Mouse (Mus musculus): ENCODE data around the gene Bard1. TPM values are rescaled to one million over a fixed set of nuclear protein-coding genes. Genes with fewer than 3 reads are reported as not detected.
A peak's percentile ranks its signal among the peaks of the same experiment; 100 is the strongest.

Gene Bard1
- polyA plus RNA-seq, 1 experiment, result 6.2 TPM

DNA sequence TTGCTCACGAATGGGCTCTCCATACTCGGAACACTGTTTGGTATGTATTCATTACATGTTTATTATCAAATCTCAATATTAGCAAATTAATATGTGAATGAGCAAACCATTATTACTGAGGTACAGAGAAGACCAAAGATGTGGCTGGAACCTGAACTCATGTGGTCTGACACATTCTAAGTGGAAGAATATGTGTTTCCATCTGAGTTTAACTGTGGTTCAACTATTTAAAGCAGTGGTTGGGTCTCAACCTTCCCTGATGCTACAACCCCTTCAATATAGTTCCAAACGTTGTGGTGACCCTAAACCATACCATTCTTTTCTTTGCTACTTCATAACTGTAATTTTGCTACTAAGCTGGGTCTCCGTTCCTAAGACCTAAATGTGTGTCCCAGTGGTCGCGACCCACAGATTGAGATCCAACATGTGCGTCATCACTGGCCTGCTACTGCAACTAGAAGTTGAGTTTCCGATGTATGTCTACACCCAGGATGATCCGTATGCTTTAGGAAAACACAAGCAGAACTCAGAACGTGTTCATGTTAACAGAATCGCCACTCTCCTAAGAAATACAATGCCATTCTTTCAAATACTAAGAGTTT is 1.5 kb downstream of the Bard1 start:
- no peak; the same call in 1 of the 2 replicates for TF ChIP-seq POLR2A (IDR thresholded peaks at IDR 0.05; ENCODE audit: low read depth, low read length)
- no peak for TF ChIP-seq CTCF (IDR thresholded peaks at IDR 0.05; ENCODE audit: borderline replicate concordance, insufficient read depth, low read length)
- Histone ChIP-seq H3K27ac (ENCODE audit: insufficient read depth, low read length) (no peak overlapping the region), H3K4me1 (ENCODE audit: control insufficient read depth, insufficient read depth, low read length) (peaks cover 5% of the 10 kb centered on the region; the same call in 1 of the 2 replicates), H3K4me3 (ENCODE audit: insufficient read depth, low read length) (peak overlapping the region; percentile 19)

DNA sequence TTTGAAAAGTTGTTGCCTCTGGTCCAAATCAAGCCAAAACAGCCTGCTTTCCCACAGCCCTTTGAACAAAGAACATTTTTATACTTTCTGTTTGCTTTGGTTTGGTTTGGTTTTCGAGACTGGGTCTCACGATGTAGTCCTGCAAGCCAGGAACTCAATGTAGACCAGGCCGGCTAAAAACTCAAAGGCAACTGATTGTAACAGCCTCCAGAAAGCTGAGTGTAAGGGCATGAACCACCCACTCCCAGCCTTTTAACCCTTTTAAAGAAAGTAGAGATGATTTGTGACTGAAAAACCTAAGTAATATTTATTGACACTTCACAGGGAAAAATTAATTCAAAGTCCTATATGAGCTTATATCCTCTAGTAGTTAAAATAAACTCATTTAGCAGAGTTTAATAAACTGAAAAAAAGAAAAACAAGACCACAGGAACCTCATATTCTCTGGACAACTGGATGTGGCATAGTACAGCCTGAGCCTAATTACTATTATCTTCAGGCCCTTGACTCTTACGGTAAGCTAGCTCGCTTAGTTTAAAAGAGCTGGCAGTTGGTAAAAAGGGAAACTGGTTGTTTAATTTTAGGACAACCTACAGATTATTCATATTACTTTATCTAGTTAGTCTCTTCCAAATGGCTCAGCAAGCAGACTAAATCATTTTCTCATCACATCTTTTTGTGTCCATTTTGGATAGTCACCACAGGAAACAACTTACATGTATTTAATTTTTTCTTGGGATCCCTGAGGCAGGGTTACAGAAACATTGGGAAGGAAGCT is 2.2 kb downstream of the Bard1 start:
- Histone ChIP-seq H3K4me1 (ENCODE audit: control insufficient read depth, insufficient read depth, low read length) (peaks cover 5% of the 10 kb centered on the region; the same call in 1 of the 2 replicates), H3K4me3 (ENCODE audit: insufficient read depth, low read length) (no peak overlapping the region), H3K27ac (ENCODE audit: insufficient read depth, low read length) (no peak overlapping the region)
- TF ChIP-seq POLR2A (IDR thresholded peaks at IDR 0.05; ENCODE audit: low read depth, low read length) (no peak), CTCF (IDR thresholded peaks at IDR 0.05; ENCODE audit: borderline replicate concordance, insufficient read depth, low read length) (no peak)

DNA sequence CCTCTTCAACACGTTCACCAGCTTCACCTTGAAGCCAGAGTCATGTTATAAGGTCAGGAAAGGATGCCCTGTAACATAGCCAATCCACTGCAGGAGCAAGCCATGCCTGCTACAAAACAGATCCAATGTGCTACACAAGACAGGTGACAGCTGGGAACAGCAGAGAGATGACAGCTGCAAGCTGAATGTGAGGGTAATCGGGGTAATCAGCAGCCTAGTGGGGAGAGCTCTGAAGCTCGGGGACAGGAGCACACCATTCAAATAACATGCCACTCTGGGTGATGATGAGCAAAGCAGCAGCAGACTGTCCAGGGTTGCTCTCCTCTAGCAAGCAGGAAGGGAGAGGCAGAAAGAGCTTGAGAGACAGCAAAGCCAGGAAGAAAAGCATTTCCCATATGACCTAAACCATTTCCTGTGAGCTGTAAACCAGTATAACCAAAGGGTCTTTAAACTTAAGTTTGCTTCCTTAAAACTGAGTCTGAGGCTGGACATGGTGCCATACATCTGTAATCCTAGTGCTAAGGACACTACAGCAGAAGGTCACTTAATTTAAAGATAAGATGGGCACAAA is 2.9 kb downstream of the Bard1 start:
- Histone ChIP-seq H3K4me1 (ENCODE audit: control insufficient read depth, insufficient read depth, low read length) (peaks cover 5% of the 10 kb centered on the region; the same call in 1 of the 2 replicates), H3K27ac (ENCODE audit: insufficient read depth, low read length) (no peak overlapping the region), H3K4me3 (ENCODE audit: insufficient read depth, low read length) (no peak overlapping the region)
- TF ChIP-seq CTCF (IDR thresholded peaks at IDR 0.05; ENCODE audit: borderline replicate concordance, insufficient read depth, low read length) (no peak), POLR2A (IDR thresholded peaks at IDR 0.05; ENCODE audit: low read depth, low read length) (no peak)

GRCm38 (mm10) chr1:71096031-71096430 is 6.9 kb downstream of the Bard1 start:
- Histone ChIP-seq H3K27ac (ENCODE audit: insufficient read depth, low read length) (no peak overlapping the region), H3K4me1 (ENCODE audit: control insufficient read depth, insufficient read depth, low read length) (0 out of 2 replicates have a peak, but pooled peaks cover 3% of the 10 kb centered on the region), H3K4me3 (ENCODE audit: insufficient read depth, low read length) (no peak overlapping the region)
- TF ChIP-seq CTCF (IDR thresholded peaks at IDR 0.05; ENCODE audit: borderline replicate concordance, insufficient read depth, low read length), result no peak
- TF ChIP-seq POLR2A (IDR thresholded peaks at IDR 0.05; ENCODE audit: low read depth, low read length), result no peak

GRCm38 (mm10) chr1:71095211-71095805 is 7.6 kb downstream of the Bard1 start:
- H3K4me1 ChIP-seq (ENCODE audit: control insufficient read depth, insufficient read depth, low read length), result 0 out of 2 replicates have a peak, but pooled peaks cover 3% of the 10 kb centered on the region
- no peak for TF ChIP-seq POLR2A (IDR thresholded peaks at IDR 0.05; ENCODE audit: low read depth, low read length)
- no peak for TF ChIP-seq CTCF (IDR thresholded peaks at IDR 0.05; ENCODE audit: borderline replicate concordance, insufficient read depth, low read length)
- H3K27ac ChIP-seq (ENCODE audit: insufficient read depth, low read length), result no peak overlapping the region
- no peak overlapping the region for H3K4me3 ChIP-seq (ENCODE audit: insufficient read depth, low read length)

DNA sequence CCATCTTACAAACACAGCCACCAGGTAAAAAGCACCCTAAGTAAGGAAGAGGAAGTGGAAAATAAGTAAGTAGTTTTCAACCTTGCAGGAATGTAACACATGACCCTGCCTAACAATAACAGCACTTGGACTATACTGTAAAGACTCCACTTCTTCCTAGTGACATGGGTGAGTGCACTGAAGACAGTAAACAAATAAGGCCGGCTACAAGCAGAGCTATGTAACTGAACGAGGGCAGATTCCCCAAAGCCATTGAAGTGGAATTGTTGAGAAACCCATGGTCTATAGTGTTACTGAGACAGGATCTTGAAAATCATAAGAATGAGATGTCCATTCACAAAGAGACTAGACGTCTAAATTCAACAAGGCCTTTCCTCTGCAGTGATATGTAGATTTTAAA is 27.3 kb downstream of the Bard1 start:
- H3K27ac ChIP-seq (ENCODE audit: insufficient read depth, low read length), result no peak overlapping the region
- TF ChIP-seq POLR2A (IDR thresholded peaks at IDR 0.05; ENCODE audit: low read depth, low read length) (no peak), CTCF (IDR thresholded peaks at IDR 0.05; ENCODE audit: borderline replicate concordance, insufficient read depth, low read length) (no peak)
- H3K4me1 ChIP-seq (ENCODE audit: control insufficient read depth, insufficient read depth, low read length), result no peaks in the 10 kb centered on the region
- H3K4me3 ChIP-seq (ENCODE audit: insufficient read depth, low read length), result no peak overlapping the region

DNA sequence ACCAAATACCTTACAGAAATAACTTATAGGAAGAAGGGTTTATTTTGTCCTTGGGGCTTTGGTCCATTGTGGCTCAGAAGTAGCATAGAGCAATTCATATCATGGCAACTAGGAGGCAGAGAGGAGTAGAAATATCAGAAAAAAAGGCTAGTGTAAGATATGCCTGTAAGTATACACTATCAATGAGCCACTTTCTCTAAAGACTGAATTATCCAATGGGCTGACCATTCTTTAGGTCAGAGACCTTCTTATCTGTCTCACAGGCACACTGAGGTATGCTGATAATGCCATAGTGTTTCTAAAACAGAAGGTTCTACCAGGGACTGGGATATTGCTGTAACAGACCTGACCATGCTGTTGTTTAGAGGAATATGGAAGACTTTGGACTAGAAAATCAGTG is 32.2 kb downstream of the Bard1 start:
- no peak for TF ChIP-seq CTCF (IDR thresholded peaks at IDR 0.05; ENCODE audit: borderline replicate concordance, insufficient read depth, low read length)
- no peak for TF ChIP-seq POLR2A (IDR thresholded peaks at IDR 0.05; ENCODE audit: low read depth, low read length)
- Histone ChIP-seq H3K27ac (ENCODE audit: insufficient read depth, low read length) (no peak overlapping the region), H3K4me1 (ENCODE audit: control insufficient read depth, insufficient read depth, low read length) (no peaks in the 10 kb centered on the region), H3K4me3 (ENCODE audit: insufficient read depth, low read length) (no peak overlapping the region)

DNA sequence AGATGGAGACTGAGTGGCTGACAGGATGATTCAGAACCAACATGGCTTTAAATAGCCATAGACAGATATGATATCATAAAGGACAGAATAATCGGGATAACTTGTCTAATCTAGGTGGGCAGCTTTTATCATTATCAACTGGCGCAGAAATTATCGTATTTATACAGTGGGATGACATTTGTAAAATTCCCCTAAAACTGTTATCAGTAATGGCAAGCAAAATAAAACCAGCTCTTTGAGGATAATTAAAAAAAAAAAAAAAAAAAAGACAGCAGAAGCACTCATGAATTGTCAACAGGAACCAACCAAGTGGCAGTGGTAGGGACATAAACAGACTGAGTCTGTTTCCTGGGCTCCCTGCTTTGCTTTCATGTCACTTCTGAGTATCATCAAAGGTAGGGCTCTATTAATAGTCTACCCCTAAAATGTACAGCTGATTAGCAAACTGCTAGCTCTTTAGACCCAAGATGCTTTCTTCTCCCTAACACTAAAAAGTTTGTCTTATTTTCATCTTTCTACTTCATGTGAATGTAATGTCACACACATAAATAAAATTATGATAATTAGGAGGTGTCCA is 34.1 kb downstream of the Bard1 start:
- Histone ChIP-seq H3K27ac (ENCODE audit: insufficient read depth, low read length) (no peak overlapping the region), H3K4me1 (ENCODE audit: control insufficient read depth, insufficient read depth, low read length) (no peaks in the 10 kb centered on the region), H3K4me3 (ENCODE audit: insufficient read depth, low read length) (no peak overlapping the region)
- TF ChIP-seq CTCF (IDR thresholded peaks at IDR 0.05; ENCODE audit: borderline replicate concordance, insufficient read depth, low read length) (no peak), POLR2A (IDR thresholded peaks at IDR 0.05; ENCODE audit: low read depth, low read length) (no peak)

DNA sequence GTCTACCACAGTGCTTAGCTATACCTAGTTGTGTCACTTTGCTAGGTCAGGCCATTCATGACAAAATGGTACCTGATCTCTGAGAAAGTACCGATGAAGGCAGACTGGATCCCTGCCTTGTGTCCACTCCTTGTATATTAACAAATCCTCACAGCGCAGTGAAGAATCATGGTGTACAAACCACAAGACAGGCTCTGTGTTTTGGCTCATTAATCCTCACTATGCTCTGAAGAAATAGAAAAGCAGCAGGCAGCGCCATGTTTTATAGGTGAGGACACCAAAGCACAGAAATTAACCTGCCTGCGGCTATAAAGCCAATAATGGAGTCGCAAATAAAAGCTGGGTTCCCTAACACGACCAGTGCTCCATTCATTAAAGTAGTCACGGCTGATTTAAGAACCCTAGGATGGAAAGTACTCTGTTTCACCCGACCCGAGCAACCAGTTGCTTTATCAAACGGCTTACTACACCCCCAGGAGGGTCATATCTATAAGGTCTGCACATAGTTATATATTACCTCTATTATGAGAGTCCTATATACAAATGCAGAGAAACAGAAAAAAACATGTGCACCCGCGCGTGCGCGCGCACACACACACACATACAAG is 39.0 kb downstream of the Bard1 start:
- TF ChIP-seq POLR2A (IDR thresholded peaks at IDR 0.05; ENCODE audit: low read depth, low read length), result no peak
- TF ChIP-seq CTCF (IDR thresholded peaks at IDR 0.05; ENCODE audit: borderline replicate concordance, insufficient read depth, low read length), result no peak
- Histone ChIP-seq H3K4me1 (ENCODE audit: control insufficient read depth, insufficient read depth, low read length) (no peaks in the 10 kb centered on the region), H3K27ac (ENCODE audit: insufficient read depth, low read length) (no peak overlapping the region), H3K4me3 (ENCODE audit: insufficient read depth, low read length) (no peak overlapping the region)
